15 mouse cellular contexts compared by ENCODE assay signal in the genomic region with DNA sequence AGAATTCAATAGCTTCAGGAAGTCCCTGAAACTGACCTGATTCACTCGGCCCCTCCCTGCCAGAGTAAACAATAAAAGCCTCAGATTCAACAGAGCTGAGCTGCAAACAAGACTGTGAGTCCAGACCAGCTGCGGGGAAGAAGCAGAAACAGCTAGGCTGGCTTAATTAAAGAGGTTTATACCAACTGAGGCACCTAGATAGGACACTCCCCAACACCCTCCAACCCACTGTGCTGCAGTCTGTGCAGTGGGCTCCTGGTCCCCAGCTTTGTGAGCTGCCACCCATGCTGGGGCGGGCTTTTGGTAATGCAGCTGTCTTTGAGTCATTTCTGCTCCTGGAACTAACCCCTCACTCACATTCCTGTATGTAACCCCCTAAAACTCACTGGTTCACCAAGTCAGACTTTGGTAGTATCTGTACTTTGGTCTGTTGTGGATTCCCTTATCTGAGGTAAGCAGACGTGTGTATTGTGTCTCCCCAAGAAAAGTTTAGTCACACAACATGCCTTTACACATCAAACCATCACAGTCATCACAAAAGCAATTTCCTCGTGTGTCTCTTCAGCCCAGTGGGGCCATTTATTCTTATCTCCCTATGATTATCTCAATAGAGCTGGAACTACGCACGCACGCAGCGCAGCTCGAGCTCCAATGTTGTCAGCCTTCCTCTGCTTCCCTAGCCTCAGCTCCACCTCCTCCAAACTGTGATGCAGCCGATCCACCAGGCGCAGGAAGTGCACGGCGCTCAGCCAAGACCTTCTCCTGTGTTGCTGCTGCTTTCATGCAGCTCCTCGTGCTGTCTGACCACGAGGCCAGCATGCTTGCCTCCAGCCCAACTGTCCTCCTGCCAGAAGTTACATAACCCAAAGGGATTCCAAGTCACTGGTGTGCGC.
A peak's percentile ranks its signal among the peaks of the same experiment; 100 is the strongest.
DNase-seq lines count a peak whose midpoint lies in the region; ATAC-seq lines count a peak whose summit lies in the region.
"Had no signal": no experiment of that assay in that cellular context is flagged by ENCODE, and none has a peak within 500 bp of the region (broad histone marks: within the 10 kb centered on the region; RNA-seq: fewer than 3 reads in every experiment).

No protein-coding gene starts in this region.

- DNase-seq in heart, adult 11 months, result peak; percentile 94
- DNase-seq in R1 (ENCODE audit: low read depth, low spot score), result peak; percentile 45
- DNase-seq in cerebellum, postnatal 36 days, result peak; percentile 5
- DNase-seq in liver, embryonic 11.5 days (ENCODE audit: low spot score), result no peak
- DNase-seq in layer of hippocampus, postnatal 14 days (ENCODE audit: low spot score in 2 of 2), result no peak
- no peak for DNase-seq in kidney, adult 8-10 months
- DNase-seq in layer of hippocampus, adult 8-10 months (ENCODE audit: low spot score in 2 of 2), result no peak
- DNase-seq: thymus, postnatal 14 days had no signal

- no peak overlapping the region for H3K4me2 ChIP-seq in heart, embryonic 12.5 days
- H3K4me2 ChIP-seq in liver, embryonic 11.5 days, result peak overlapping the region; percentile 58
- H3K4me2 ChIP-seq: embryonic facial prominence, embryonic 12.5 days; limb, embryonic 13.5 days had no signal

- 56% methylated on average over 17 of the region's 17 CpGs for WGBS in heart, embryonic 12.5 days
- WGBS in liver, embryonic 11.5 days, result 54% methylated on average over 17 of the region's 17 CpGs

- no peak for ATAC-seq in heart, embryonic 12.5 days (ENCODE audit: insufficient number of reproducible peaks, low FRiP score)
- peak; percentile 77 for ATAC-seq in liver, embryonic 11.5 days (replicated peaks; ENCODE audit: low FRiP score)
- ATAC-seq: forebrain, embryonic 16.5 days; Patski had no signal

- H3K4me3 ChIP-seq in heart, embryonic 12.5 days, result no peak overlapping the region
- H3K4me3 ChIP-seq in liver, embryonic 11.5 days (ENCODE audit: low read depth, low read length), result no peak overlapping the region
- H3K4me3 ChIP-seq: embryonic facial prominence, embryonic 12.5 days; layer of hippocampus, adult 2 months; limb, embryonic 13.5 days; myocyte had no signal

- no peaks in the 10 kb centered on the region for H3K27me3 ChIP-seq in heart, embryonic 12.5 days (replicated peaks)
- H3K27me3 ChIP-seq in liver, embryonic 11.5 days (replicated peaks; ENCODE audit: control insufficient read depth, insufficient read depth, low read length), result no peaks in the 10 kb centered on the region
- H3K27me3 ChIP-seq: embryonic facial prominence, embryonic 12.5 days; limb, embryonic 13.5 days; Patski had no signal

- H3K4me1 ChIP-seq in heart, embryonic 12.5 days (replicated peaks), result peaks cover 52% of the 10 kb centered on the region
- H3K4me1 ChIP-seq in liver, embryonic 11.5 days (replicated peaks; ENCODE audit: control insufficient read depth, insufficient read depth, low read length), result peaks cover 31% of the 10 kb centered on the region

- H3K36me3 ChIP-seq in heart, embryonic 12.5 days, result 0 out of 2 replicates have a peak, but pooled peaks cover 2% of the 10 kb centered on the region
- no peaks in the 10 kb centered on the region for H3K36me3 ChIP-seq in liver, embryonic 11.5 days (ENCODE audit: control insufficient read depth, insufficient read depth, low read length)
- H3K36me3 ChIP-seq: embryonic facial prominence, embryonic 12.5 days had no signal

- no peaks in the 10 kb centered on the region for H3K9me3 ChIP-seq in heart, embryonic 12.5 days (replicated peaks)
- H3K9me3 ChIP-seq in liver, embryonic 11.5 days (ENCODE audit: control insufficient read depth, low read length), result no peaks in the 10 kb centered on the region
- H3K9me3 ChIP-seq: embryonic facial prominence, embryonic 12.5 days; limb, embryonic 13.5 days had no signal

- H3K27ac ChIP-seq in heart, embryonic 12.5 days (ENCODE audit: poor library complexity, severe bottlenecking), result no peak overlapping the region
- peak overlapping the region; percentile 68 for H3K27ac ChIP-seq in liver, embryonic 11.5 days (ENCODE audit: low read depth, low read length)
- H3K27ac ChIP-seq: embryonic facial prominence, embryonic 12.5 days; layer of hippocampus, adult 2 months; limb, embryonic 13.5 days had no signal

- H3K9ac ChIP-seq in heart, embryonic 12.5 days, result no peak overlapping the region
- H3K9ac ChIP-seq in liver, embryonic 11.5 days (ENCODE audit: low read depth, low read length), result peak overlapping the region; percentile 25; the same call in 1 of the 2 replicates
- H3K9ac ChIP-seq: embryonic facial prominence, embryonic 12.5 days; limb, embryonic 13.5 days had no signal

Comparison
In these comparisons a context has a peak if more than half of its experiments do, and no peak if none do; other contexts are left out.
1. DNase-seq: peak in heart, adult 11 months (single experiment), R1 (single experiment) and cerebellum, postnatal 36 days (2 of 2); none in liver, embryonic 11.5 days (single experiment), layer of hippocampus, postnatal 14 days (0 of 2), kidney, adult 8-10 months (0 of 2) and layer of hippocampus, adult 8-10 months (0 of 2).